Mouse (Mus musculus) testis, postnatal 14 days (tissue): Measurements from ENCODE around the gene Slc36a3.
"Not testable (repeated sequence)": the region's sequence is repeated elsewhere in the genome, so short reads cannot be mapped to it uniquely, and the experiment has no call there.

ENCODE experiments used
- DNase-seq: peaks from one replicate; pipeline ENCODE4 v3.0.0; 2021; ENCODE audit warnings: low spot score

Gene Slc36a3

GRCm38 (mm10) chr11:55106636-55107035 lies 44.9 kb downstream of the Slc36a3 start:
- no peak for DNase-seq

- DNase-seq, result no peak
These were observed 46.1 kb downstream of the Slc36a3 start for GRCm38 (mm10) chr11:55105389-55105788.

- no peak for DNase-seq
These were observed 48.3 kb downstream of the Slc36a3 start for GRCm38 (mm10) chr11:55103229-55103628.

- no peak for DNase-seq
These were observed 49.5 kb downstream of the Slc36a3 start for GRCm38 (mm10) chr11:55102015-55102414.

- DNase-seq, result no peak
These were observed 51.6 kb downstream of the Slc36a3 start for GRCm38 (mm10) chr11:55099868-55100267.

GRCm38 (mm10) chr11:55099019-55099771 lies 52.3 kb downstream of the Slc36a3 start:
- no peak for DNase-seq

GRCm38 (mm10) chr11:55098189-55098915 lies 53.2 kb downstream of the Slc36a3 start:
- no peak for DNase-seq

- peak; percentile 97 for DNase-seq
These were observed 53.9 kb downstream of the Slc36a3 start, which contains the start of gene Gm2a for GRCm38 (mm10) chr11:55097463-55098188. TSS of gene Gm2a (plus strand) at chr11:55098115.

GRCm38 (mm10) chr11:55096731-55097462 lies 54.6 kb downstream of the Slc36a3 start:
- no peak for DNase-seq

- not testable (repeated sequence) for DNase-seq
These were observed 55.2 kb downstream of the Slc36a3 start for GRCm38 (mm10) chr11:55096296-55096695.

- DNase-seq, result no peak
These were observed 58.4 kb downstream of the Slc36a3 start for GRCm38 (mm10) chr11:55093096-55093495.

GRCm38 (mm10) chr11:55089892-55090291 lies 61.6 kb downstream of the Slc36a3 start:
- no peak for DNase-seq

- peak; percentile 37 for DNase-seq
These were observed 64.5 kb downstream of the Slc36a3 start for GRCm38 (mm10) chr11:55087006-55087405.

GRCm38 (mm10) chr11:55085396-55085795 lies 66.1 kb downstream of the Slc36a3 start:
- DNase-seq, result no peak

GRCm38 (mm10) chr11:55084629-55085028 lies 66.9 kb downstream of the Slc36a3 start:
- no peak for DNase-seq

GRCm38 (mm10) chr11:55081206-55081605 lies 70.3 kb downstream of the Slc36a3 start:
- no peak for DNase-seq

GRCm38 (mm10) chr11:55079180-55079579 lies 72.3 kb downstream of the Slc36a3 start:
- peak; percentile 56 for DNase-seq

- no peak for DNase-seq
These were observed 73.0 kb downstream of the Slc36a3 start for GRCm38 (mm10) chr11:55078502-55078901.

GRCm38 (mm10) chr11:55077331-55078231 lies 73.9 kb downstream of the Slc36a3 start, which contains the start of gene Ccdc69:
TSS of gene Ccdc69 (minus strand) at chr11:55078131.
- DNase-seq, result peak; percentile 64

GRCm38 (mm10) chr11:55076234-55076633 lies 75.3 kb downstream of the Slc36a3 start:
- no peak for DNase-seq

GRCm38 (mm10) chr11:55075602-55076001 lies 75.9 kb downstream of the Slc36a3 start:
- DNase-seq, result no peak
